Mouse (Mus musculus) A20 (cell line): ENCODE results near the gene Prx.

Experiments used
- DNase-seq: peaks from one replicate; pipeline ENCODE4 v3.0.0-alpha.2; 2011; ENCODE audit warnings: low read depth, low spot score

Prx gene

GRCm38 (mm10) chr7:27520599-27520998, 21.5 kb downstream of the Prx start:
- no peak for DNase-seq

- no peak for DNase-seq
Observed at GRCm38 (mm10) chr7:27522967-27523366, 23.8 kb downstream of the Prx start, which contains the start of gene Hipk4. TSS of gene Hipk4 (plus strand) at chr7:27523267.

- no peak for DNase-seq
Observed at GRCm38 (mm10) chr7:27523805-27524204, 24.7 kb downstream of the Prx start.

- peak; percentile 80 for DNase-seq
Observed at GRCm38 (mm10) chr7:27526039-27526827, 27.1 kb downstream of the Prx start.

- DNase-seq = no peak
Observed at GRCm38 (mm10) chr7:27529070-27529469, 29.9 kb downstream of the Prx start.

- no peak for DNase-seq
Observed at GRCm38 (mm10) chr7:27530937-27531336, 31.8 kb downstream of the Prx start.

- no peak for DNase-seq
Observed at GRCm38 (mm10) chr7:27531707-27532106, 32.6 kb downstream of the Prx start.

- no peak for DNase-seq
Observed at GRCm38 (mm10) chr7:27532480-27533050, 33.4 kb downstream of the Prx start.

GRCm38 (mm10) chr7:27535386-27535785, 36.3 kb downstream of the Prx start:
- DNase-seq = no peak

- no peak for DNase-seq
Observed at GRCm38 (mm10) chr7:27536618-27537017, 37.5 kb downstream of the Prx start.

GRCm38 (mm10) chr7:27537998-27538397, 38.9 kb downstream of the Prx start:
- no peak for DNase-seq

GRCm38 (mm10) chr7:27538797-27539196, 39.7 kb downstream of the Prx start:
- no peak for DNase-seq

- no peak for DNase-seq
Observed at GRCm38 (mm10) chr7:27540521-27540920, 41.4 kb downstream of the Prx start.

- no peak for DNase-seq
Observed at GRCm38 (mm10) chr7:27540935-27541334, 41.8 kb downstream of the Prx start.

- no peak for DNase-seq
Observed at GRCm38 (mm10) chr7:27541431-27541830, 42.3 kb downstream of the Prx start.

GRCm38 (mm10) chr7:27541922-27542321, 42.8 kb downstream of the Prx start:
- no peak for DNase-seq

- peak; percentile 91 for DNase-seq
Observed at GRCm38 (mm10) chr7:27542392-27543033, 43.4 kb downstream of the Prx start.

- DNase-seq = no peak
Observed at GRCm38 (mm10) chr7:27543065-27543464, 43.9 kb downstream of the Prx start.

GRCm38 (mm10) chr7:27543851-27544250, 44.7 kb downstream of the Prx start:
- DNase-seq = no peak

GRCm38 (mm10) chr7:27544675-27545370, 45.7 kb downstream of the Prx start:
- DNase-seq = peak; percentile 89

GRCm38 (mm10) chr7:27549597-27549996, 50.5 kb downstream of the Prx start:
- DNase-seq = no peak

GRCm38 (mm10) chr7:27552070-27552469, 52.9 kb downstream of the Prx start:
- DNase-seq = no peak
